Mouse (Mus musculus): ENCODE data around the gene Pheta1. TPM values are rescaled to one million over a fixed set of nuclear protein-coding genes. Genes with fewer than 3 reads are reported as not detected.

Pheta1 gene
- polyA plus RNA-seq, 1 experiment from 2014 or later, result 32.6 TPM

DNA sequence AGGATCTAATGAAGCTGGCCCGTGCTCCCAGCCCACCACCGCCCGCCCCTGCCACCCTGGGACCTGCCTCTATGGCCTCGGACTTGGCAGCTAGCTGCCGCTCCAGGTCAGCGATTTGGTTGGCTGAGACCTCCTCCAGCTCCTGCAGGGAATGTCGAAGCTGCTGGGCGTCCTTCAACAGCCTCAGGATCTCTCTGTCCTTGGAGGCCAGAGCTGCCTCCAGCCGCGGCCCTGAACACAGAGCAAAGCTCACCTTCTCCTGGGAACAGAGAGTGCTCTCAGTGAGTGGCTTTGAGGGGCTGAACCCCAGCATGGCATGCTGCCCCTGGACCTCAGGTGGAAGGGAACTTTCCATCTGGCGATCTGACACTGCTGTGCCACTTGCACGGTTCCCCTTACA, 28.1 kb downstream of the Pheta1 start:
- no peaks in the 10 kb centered on the region for H3K4me1 ChIP-seq (replicated peaks)
- ATAC-seq, result no peak

DNA sequence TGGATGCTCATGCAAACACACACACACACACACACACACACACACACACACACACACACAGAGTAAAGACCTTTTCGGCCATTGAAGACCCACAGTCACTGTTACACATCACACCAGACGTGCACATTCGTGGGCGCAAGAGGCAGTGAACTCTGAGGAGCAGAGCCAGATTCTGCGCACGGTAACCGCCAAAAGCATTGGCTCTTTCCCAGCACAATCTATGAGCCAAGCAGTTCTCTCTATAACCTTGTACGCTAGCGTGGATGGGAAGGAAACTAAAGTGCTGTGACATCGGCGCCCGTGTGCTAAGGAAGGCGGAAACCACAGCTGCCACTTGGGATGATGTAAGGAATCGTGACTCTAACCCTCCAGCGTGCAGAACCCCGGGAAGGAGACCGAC, 29.9 kb downstream of the Pheta1 start:
- Histone ChIP-seq H3K4me2 (replicated peaks) (no peak overlapping the region), H3K36me3 (no peaks in the 10 kb centered on the region), H3K27ac (no peak overlapping the region), H3K4me3 (replicated peaks) (no peak overlapping the region), H3K9me3 (no peaks in the 10 kb centered on the region), H3K9ac (no peak overlapping the region), H3K4me1 (replicated peaks) (no peaks in the 10 kb centered on the region; the same call in 1 of the 2 replicates), H3K27me3 (replicated peaks) (no peaks in the 10 kb centered on the region)
- WGBS, result 84% methylated on average over 17 of the region's 17 CpGs
- ATAC-seq, result no peak

More for the DNA sequence above, 28.1 kb downstream of the Pheta1 start:
- WGBS, result 88% methylated on average over 12 of the region's 12 CpGs
- Histone ChIP-seq H3K9me3 (no peaks in the 10 kb centered on the region), H3K9ac (no peak overlapping the region), H3K27me3 (replicated peaks) (no peaks in the 10 kb centered on the region), H3K4me2 (replicated peaks) (no peak overlapping the region), H3K4me3 (replicated peaks) (no peak overlapping the region), H3K36me3 (no peaks in the 10 kb centered on the region), H3K27ac (no peak overlapping the region)

DNA sequence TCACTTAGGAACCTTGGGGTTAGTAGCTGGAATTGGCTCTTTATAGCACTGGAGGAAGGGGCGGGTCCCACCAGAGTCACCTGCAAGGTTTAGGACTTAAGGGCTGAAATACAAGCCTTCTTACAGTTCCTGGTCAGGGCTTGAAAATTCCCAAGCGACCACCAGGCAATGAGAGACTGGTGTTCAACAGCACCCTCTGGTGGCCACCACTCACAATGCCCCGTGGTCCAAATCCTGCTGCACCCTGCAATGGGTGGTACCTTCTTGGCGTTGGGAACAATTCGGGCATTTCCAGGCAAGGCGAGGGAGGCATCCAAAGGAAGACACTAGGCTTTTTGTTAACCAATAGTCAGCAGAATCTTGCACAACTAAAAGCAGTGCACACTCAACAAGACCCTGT, 30.4 kb downstream of the Pheta1 start:
- WGBS, result 58% methylated on average over 6 of the region's 6 CpGs
- no peaks in the 10 kb centered on the region for H3K36me3 ChIP-seq
- ATAC-seq, result no peak
- no peaks in the 10 kb centered on the region; the same call in 1 of the 2 replicates for H3K4me1 ChIP-seq (replicated peaks)
- no peak overlapping the region for H3K4me3 ChIP-seq (replicated peaks)
- no peak overlapping the region for H3K27ac ChIP-seq
- no peak overlapping the region for H3K4me2 ChIP-seq (replicated peaks)
- H3K9me3 ChIP-seq, result no peaks in the 10 kb centered on the region
- no peak overlapping the region for H3K9ac ChIP-seq
- no peaks in the 10 kb centered on the region for H3K27me3 ChIP-seq (replicated peaks)

DNA sequence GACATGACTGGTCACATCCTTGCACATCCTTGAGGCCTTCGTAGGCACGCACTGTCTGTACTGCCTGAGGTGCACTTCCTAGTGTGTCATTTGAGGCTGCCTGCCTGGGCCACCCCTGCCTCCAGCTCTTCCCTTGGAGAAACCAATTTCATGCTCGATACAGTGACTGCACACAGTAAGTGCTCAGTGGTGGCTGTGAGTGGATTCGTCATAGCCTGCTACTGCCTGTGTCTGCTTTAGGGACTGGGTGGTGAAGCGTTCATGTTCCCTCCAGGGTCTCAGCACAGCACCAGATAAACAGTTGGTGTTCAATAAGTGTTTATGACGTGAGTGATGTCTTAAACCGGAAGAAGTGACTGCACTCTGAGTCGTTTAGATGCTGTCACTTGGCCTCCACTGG, 34.6 kb downstream of the Pheta1 start:
- Histone ChIP-seq H3K4me3 (replicated peaks) (no peak overlapping the region), H3K27ac (no peak overlapping the region), H3K9ac (no peak overlapping the region), H3K36me3 (no peaks in the 10 kb centered on the region), H3K27me3 (replicated peaks) (no peaks in the 10 kb centered on the region), H3K9me3 (no peaks in the 10 kb centered on the region), H3K4me1 (replicated peaks) (no peaks in the 10 kb centered on the region; the same call in 1 of the 2 replicates), H3K4me2 (replicated peaks) (no peak overlapping the region)
- ATAC-seq, result no peak
- 82% methylated on average over 8 of the region's 8 CpGs for WGBS

DNA sequence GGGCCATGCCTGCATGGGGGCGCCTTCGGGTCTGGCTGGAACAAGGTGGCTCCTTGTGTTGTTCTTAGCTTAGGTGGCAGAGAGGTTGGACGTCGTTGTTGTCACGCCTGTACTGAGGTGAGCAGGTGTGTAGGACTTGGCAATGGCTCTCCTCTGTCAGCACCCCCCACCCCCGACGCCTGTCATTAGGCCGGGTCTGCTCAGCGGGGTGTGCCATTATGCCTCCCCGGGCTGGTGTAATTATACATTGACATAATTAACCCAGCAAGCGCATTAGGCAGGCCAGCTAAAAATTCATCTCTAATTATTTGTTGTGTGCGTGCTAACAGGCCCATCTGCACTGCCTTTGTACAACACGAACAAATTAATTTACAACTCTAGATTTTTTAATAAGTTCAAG, 40.6 kb downstream of the Pheta1 start:
- Histone ChIP-seq H3K9me3 (no peaks in the 10 kb centered on the region), H3K27me3 (replicated peaks) (no peaks in the 10 kb centered on the region), H3K27ac (no peak overlapping the region), H3K4me3 (replicated peaks) (no peak overlapping the region), H3K9ac (no peak overlapping the region), H3K4me2 (replicated peaks) (no peak overlapping the region), H3K4me1 (replicated peaks) (no peaks in the 10 kb centered on the region), H3K36me3 (no peaks in the 10 kb centered on the region)
- ATAC-seq, result no peak
- 61% methylated on average over 13 of the region's 13 CpGs for WGBS

DNA sequence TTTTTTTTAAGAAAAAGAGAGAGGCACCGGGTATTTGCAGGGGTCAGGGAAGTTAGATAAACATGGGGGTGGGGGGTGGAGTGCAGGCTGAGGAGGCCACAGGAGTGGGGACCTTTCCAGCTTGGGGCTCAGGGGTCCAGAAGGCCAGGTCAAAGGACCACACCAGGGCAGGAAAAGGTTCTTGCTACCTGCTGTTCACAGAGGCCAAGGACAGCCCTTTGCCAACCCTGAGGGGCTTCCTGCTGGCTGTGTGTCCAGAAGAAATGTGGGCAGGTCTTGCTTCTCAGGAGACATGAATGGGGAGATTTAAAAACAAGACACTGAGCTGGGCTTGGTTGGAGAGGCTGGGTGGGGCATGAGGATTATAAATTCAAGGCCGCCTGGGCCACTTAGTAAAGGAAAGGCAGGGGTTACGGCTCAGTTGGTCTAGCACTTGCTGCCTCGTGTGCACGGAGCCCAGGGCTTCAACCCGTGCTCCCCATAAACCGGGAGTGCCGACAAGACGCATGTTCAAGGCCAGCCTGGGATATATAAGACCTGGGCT, 41.1 kb downstream of the Pheta1 start:
- WGBS, result 49% methylated on average over 9 of the region's 9 CpGs
- H3K9ac ChIP-seq, result no peak overlapping the region
- H3K36me3 ChIP-seq, result no peaks in the 10 kb centered on the region
- no peak overlapping the region for H3K27ac ChIP-seq
- H3K27me3 ChIP-seq (replicated peaks), result no peaks in the 10 kb centered on the region
- H3K4me2 ChIP-seq (replicated peaks), result no peak overlapping the region
- H3K9me3 ChIP-seq, result no peaks in the 10 kb centered on the region
- no peak overlapping the region for H3K4me3 ChIP-seq (replicated peaks)
- no peak for ATAC-seq
- no peaks in the 10 kb centered on the region for H3K4me1 ChIP-seq (replicated peaks)

DNA sequence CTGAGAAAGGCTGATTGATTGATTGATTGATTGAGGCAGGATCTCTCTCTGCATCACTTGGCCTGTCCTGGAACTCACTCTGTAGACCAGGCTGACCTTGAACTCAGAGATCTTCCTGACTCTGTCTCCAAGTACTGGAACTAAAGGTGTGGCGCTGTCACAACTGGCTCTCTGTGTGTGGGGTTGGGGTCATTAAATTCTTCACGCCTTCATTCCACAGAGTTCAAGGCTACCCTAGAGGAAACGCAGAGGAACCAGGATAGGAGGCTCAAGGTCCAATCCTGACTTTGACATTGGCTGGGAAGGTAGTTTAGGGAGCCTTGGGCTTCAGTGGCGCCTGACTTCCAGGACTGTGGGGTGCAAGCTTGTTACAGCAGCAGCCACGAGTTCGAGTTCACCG, 42.1 kb downstream of the Pheta1 start:
- WGBS, result 90% methylated on average over 7 of the region's 7 CpGs
- H3K4me2 ChIP-seq (replicated peaks), result no peak overlapping the region
- H3K36me3 ChIP-seq, result no peaks in the 10 kb centered on the region
- H3K9me3 ChIP-seq, result no peaks in the 10 kb centered on the region
- H3K9ac ChIP-seq, result no peak overlapping the region
- no peak for ATAC-seq
- no peaks in the 10 kb centered on the region for H3K27me3 ChIP-seq (replicated peaks)
- no peak overlapping the region for H3K27ac ChIP-seq
- H3K4me1 ChIP-seq (replicated peaks), result peaks cover 2% of the 10 kb centered on the region; the same call in 1 of the 2 replicates
- no peak overlapping the region for H3K4me3 ChIP-seq (replicated peaks)

DNA sequence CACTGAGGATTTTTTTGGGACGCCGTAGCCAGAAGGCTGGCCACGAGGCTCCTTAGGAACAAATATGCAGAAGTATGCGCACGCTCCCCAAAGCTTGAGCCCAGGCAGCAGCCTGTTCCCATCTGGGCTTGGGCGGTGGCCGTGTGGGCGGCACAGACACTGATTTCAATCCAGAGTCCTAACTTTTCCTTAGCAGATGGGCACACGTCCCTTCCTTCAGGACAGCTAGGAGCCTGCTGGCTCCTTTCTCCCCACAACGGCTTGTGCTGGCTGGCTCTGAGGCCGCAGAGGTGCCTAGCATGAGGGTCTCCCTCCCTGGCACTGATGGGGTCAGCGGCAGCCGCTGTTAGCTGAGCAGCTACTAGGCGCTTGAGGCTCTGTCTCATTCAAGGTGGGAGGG, 43.5 kb downstream of the Pheta1 start:
- H3K4me1 ChIP-seq (replicated peaks), result peaks cover 5% of the 10 kb centered on the region; the same call in 1 of the 2 replicates

DNA sequence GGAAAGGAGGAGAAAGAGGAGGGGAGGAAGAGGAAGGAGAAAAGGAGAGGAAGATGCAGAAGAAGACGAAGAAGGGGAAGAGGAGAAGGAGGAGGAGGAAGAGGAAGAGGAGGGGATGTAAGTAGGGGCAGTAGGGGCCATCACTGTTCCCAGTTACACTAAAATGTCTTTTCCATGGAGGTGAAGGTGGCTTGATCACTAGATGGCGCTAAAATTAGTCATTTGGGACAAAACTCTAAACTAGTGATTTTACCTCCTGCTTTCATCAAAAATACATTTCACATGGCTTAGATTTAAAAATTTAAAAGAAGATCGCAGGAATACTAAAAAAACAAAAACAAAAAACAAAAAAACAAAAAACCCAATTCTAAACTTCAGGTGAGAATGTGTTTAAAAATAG, 44.8 kb downstream of the Pheta1 start:
- Histone ChIP-seq H3K27me3 (replicated peaks) (no peaks in the 10 kb centered on the region), H3K4me1 (replicated peaks) (peaks cover 5% of the 10 kb centered on the region; the same call in 1 of the 2 replicates), H3K4me2 (replicated peaks) (no peak overlapping the region), H3K4me3 (replicated peaks) (no peak overlapping the region), H3K9ac (no peak overlapping the region), H3K27ac (no peak overlapping the region), H3K36me3 (no peaks in the 10 kb centered on the region), H3K9me3 (no peaks in the 10 kb centered on the region)
- ATAC-seq, result no peak
- 39% methylated on average over 3 of the region's 3 CpGs for WGBS

More for the DNA sequence above, 43.5 kb downstream of the Pheta1 start:
- no peak overlapping the region for H3K4me2 ChIP-seq (replicated peaks)
- no peak for ATAC-seq
- no peak overlapping the region; the same call in 1 of the 2 replicates for H3K9ac ChIP-seq
- 87% methylated on average over 14 of the region's 14 CpGs for WGBS
- no peaks in the 10 kb centered on the region for H3K36me3 ChIP-seq
- H3K27me3 ChIP-seq (replicated peaks), result no peaks in the 10 kb centered on the region
- no peaks in the 10 kb centered on the region for H3K9me3 ChIP-seq
- no peak overlapping the region for H3K4me3 ChIP-seq (replicated peaks)
- H3K27ac ChIP-seq, result no peak overlapping the region

DNA sequence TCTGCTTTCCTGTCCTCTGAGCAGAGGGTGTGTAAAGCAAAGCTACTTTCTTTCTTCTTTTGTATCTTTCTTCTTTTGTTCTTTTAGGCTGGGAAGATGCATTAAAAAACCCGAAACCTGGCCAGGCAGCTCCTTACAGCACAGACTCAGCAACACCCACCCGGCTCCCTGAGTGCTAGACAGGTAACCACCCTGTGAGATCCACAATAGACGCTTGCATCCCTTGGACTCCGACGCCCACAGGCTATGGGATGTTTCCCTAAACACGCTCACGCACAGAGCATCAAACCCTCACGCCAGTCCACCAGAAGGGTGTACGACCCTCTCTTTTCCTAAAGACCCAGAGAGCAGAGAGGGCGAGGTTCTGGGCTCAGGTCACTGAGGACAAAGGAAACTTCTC, 45.9 kb downstream of the Pheta1 start:
- Histone ChIP-seq H3K9me3 (no peaks in the 10 kb centered on the region), H3K4me2 (replicated peaks) (no peak overlapping the region), H3K27ac (no peak overlapping the region), H3K4me3 (replicated peaks) (no peak overlapping the region), H3K27me3 (replicated peaks) (no peaks in the 10 kb centered on the region), H3K9ac (no peak overlapping the region; the same call in 1 of the 2 replicates), H3K36me3 (no peaks in the 10 kb centered on the region), H3K4me1 (replicated peaks) (peaks cover 5% of the 10 kb centered on the region; the same call in 1 of the 2 replicates)
- no peak for ATAC-seq
- 67% methylated on average over 10 of the region's 10 CpGs for WGBS

DNA sequence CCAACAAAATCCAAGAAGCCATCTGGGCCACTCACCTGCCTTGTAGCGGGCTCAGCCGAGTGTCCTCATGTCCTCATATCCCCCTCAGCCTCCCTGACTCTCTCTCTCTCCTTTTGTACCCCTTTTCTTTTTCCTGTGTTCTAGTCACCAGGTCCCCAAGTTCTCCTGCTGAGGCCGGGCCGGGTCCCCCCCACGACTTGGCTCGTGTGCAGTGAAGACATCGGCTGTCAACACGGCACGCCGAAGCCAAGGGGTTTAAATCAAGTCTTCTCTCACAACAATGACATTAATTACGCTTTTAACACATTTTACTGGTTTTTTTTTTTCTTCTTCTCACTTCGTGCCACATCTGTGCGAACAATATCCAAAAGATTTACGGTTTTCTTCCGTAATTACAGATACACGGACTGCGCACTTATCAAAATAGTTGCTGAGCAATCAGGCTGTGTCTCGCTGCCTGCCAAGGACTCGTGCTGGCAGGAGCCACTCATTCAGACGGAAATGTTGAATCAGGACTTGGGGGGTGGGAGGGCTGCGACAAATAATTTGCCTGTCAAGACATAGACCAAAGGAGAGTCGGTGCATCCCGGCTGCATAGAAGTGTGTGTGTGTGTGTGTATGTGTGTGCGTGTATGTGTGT, 46.5 kb downstream of the Pheta1 start:
- Histone ChIP-seq H3K36me3 (no peaks in the 10 kb centered on the region), H3K4me2 (replicated peaks) (no peak overlapping the region), H3K4me1 (replicated peaks) (peaks cover 5% of the 10 kb centered on the region; the same call in 1 of the 2 replicates), H3K27ac (no peak overlapping the region), H3K4me3 (replicated peaks) (no peak overlapping the region), H3K9me3 (no peaks in the 10 kb centered on the region), H3K9ac (no peak overlapping the region), H3K27me3 (replicated peaks) (no peaks in the 10 kb centered on the region)
- no peak for ATAC-seq
- 45% methylated on average over 24 of the region's 24 CpGs for WGBS

DNA sequence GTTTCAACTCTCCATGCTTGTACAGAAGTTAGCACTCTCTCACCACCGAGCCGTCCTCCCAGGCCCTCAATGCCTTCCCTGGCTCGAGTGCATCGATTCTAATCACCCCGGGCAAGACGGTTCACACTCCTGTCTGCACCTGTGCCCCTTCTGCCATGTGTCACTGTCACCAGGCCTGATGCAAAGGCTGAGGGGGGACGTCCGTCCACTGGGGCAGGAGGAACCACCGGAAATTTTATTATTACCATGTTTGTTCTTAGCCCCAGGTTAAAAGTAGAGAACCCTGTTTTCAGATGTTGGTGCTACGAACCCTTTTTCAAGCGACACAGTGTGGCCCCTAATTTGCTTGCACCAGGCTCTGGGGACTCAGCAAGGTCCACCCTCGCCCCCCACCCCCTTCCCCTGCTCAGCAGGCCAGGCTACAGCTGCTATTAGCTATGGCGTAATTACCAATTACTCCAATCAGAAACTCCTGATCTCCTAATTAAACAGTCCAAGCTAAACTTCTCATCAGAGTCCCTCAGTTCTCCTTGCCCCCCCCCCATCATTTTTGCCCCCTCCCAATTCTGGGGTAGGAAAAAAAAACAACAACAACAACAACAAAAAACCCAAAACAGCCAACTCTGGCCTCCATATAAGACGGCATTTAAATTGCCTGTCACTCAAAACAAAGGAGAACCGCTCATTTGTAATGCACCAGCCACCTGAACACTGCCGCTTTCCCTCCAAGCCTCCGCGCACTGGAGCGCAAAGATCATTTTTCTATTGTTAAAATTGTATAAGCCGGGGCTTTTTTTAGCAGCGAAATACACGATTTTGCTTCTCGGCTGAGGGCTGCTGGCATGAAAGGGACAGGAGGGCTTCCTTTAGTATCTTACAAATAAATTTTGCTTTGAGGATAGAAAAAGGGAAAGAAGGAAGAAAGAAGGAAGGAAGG, 54.3 kb downstream of the Pheta1 start:
- H3K4me3 ChIP-seq (replicated peaks), result no peak overlapping the region
- H3K4me1 ChIP-seq (replicated peaks), result no peaks in the 10 kb centered on the region
- H3K27ac ChIP-seq, result no peak overlapping the region
- H3K27me3 ChIP-seq (replicated peaks), result no peaks in the 10 kb centered on the region
- no peak for ATAC-seq
- no peak overlapping the region for H3K4me2 ChIP-seq (replicated peaks)
- H3K36me3 ChIP-seq, result no peaks in the 10 kb centered on the region
- no peak overlapping the region for H3K9ac ChIP-seq
- 73% methylated on average over 23 of the region's 23 CpGs for WGBS
- H3K9me3 ChIP-seq, result no peaks in the 10 kb centered on the region

Measured in intestine, embryonic 15.5 days (tissue).